Mouse (Mus musculus): ENCODE measurements at regions not wholly inside any gene's neighbourhood (a gene's known extent, or its start where the extent isn't known, plus 50 kb on each side); places are given as distances from the start of the nearest gene placed in this dataset.
A peak's percentile ranks its signal among the peaks of the same experiment; 100 is the strongest.

GRCm38 (mm10) chr16:95844691-95845090 is 142.8 kb downstream of the Ets2 start:
- DNase-seq: peak; percentile 29
- WGBS: 40% methylated on average over 4 of the region's 4 CpGs
- no peaks in the 10 kb centered on the region for H3K4me1 ChIP-seq (ENCODE audit: control insufficient read depth, insufficient read depth, low read length)
- no peaks in the 10 kb centered on the region for H3K36me3 ChIP-seq (ENCODE audit: control insufficient read depth, insufficient read depth, low read length)
- TF ChIP-seq CTCF (conservative IDR thresholded peaks at IDR 0.05; ENCODE audit: insufficient read depth, insufficient read length, low read depth, low read length) (no peak), POLR2A (IDR thresholded peaks at IDR 0.05; ENCODE audit: low read depth, low read length) (no peak)
- H3K27me3 ChIP-seq (replicated peaks; ENCODE audit: control insufficient read depth, insufficient read depth, low read length): no peaks in the 10 kb centered on the region
- H3K27ac ChIP-seq (ENCODE audit: insufficient read depth, low read depth, low read length): no peak overlapping the region
- no peak overlapping the region for H3K4me3 ChIP-seq (ENCODE audit: insufficient read depth, low read depth, low read length)

- no peaks in the 10 kb centered on the region for H3K36me3 ChIP-seq (ENCODE audit: control insufficient read depth, insufficient read depth, low read length)
- 84% methylated on average over 3 of the region's 3 CpGs for WGBS
- TF ChIP-seq POLR2A (IDR thresholded peaks at IDR 0.05; ENCODE audit: low read depth, low read length) (no peak), CTCF (conservative IDR thresholded peaks at IDR 0.05; ENCODE audit: insufficient read depth, insufficient read length, low read depth, low read length) (no peak)
- no peak overlapping the region for H3K4me3 ChIP-seq (ENCODE audit: insufficient read depth, low read depth, low read length)
- no peaks in the 10 kb centered on the region for H3K27me3 ChIP-seq (replicated peaks; ENCODE audit: control insufficient read depth, insufficient read depth, low read length)
- no peaks in the 10 kb centered on the region for H3K4me1 ChIP-seq (ENCODE audit: control insufficient read depth, insufficient read depth, low read length)
- no peak for DNase-seq
- H3K27ac ChIP-seq (ENCODE audit: insufficient read depth, low read depth, low read length): no peak overlapping the region
These were observed 140.9 kb downstream of the Ets2 start for GRCm38 (mm10) chr16:95842766-95843165.

GRCm38 (mm10) chr16:95839512-95840253 is 137.8 kb downstream of the Ets2 start:
- Histone ChIP-seq H3K4me3 (ENCODE audit: insufficient read depth, low read depth, low read length) (no peak overlapping the region), H3K4me1 (ENCODE audit: control insufficient read depth, insufficient read depth, low read length) (no peaks in the 10 kb centered on the region), H3K36me3 (ENCODE audit: control insufficient read depth, insufficient read depth, low read length) (no peaks in the 10 kb centered on the region), H3K27ac (ENCODE audit: insufficient read depth, low read depth, low read length) (no peak overlapping the region), H3K27me3 (replicated peaks; ENCODE audit: control insufficient read depth, insufficient read depth, low read length) (no peaks in the 10 kb centered on the region)
- no peak for DNase-seq
- 85% methylated on average over 5 of the region's 5 CpGs for WGBS
- no peak for TF ChIP-seq POLR2A (IDR thresholded peaks at IDR 0.05; ENCODE audit: low read depth, low read length)
- TF ChIP-seq CTCF (conservative IDR thresholded peaks at IDR 0.05; ENCODE audit: insufficient read depth, insufficient read length, low read depth, low read length): no peak

GRCm38 (mm10) chr16:95838886-95839430 is 137.1 kb downstream of the Ets2 start:
- DNase-seq: peak; percentile 52
- no peak overlapping the region for H3K4me3 ChIP-seq (ENCODE audit: insufficient read depth, low read depth, low read length)
- H3K36me3 ChIP-seq (ENCODE audit: control insufficient read depth, insufficient read depth, low read length): no peaks in the 10 kb centered on the region
- 18% methylated on average over 1 of the region's 1 CpGs for WGBS
- H3K4me1 ChIP-seq (ENCODE audit: control insufficient read depth, insufficient read depth, low read length): no peaks in the 10 kb centered on the region
- TF ChIP-seq POLR2A (IDR thresholded peaks at IDR 0.05; ENCODE audit: low read depth, low read length) (no peak), CTCF (conservative IDR thresholded peaks at IDR 0.05; ENCODE audit: insufficient read depth, insufficient read length, low read depth, low read length) (no peak)
- no peak overlapping the region for H3K27ac ChIP-seq (ENCODE audit: insufficient read depth, low read depth, low read length)
- H3K27me3 ChIP-seq (replicated peaks; ENCODE audit: control insufficient read depth, insufficient read depth, low read length): no peaks in the 10 kb centered on the region

- TF ChIP-seq CTCF (conservative IDR thresholded peaks at IDR 0.05; ENCODE audit: insufficient read depth, insufficient read length, low read depth, low read length) (no peak), POLR2A (IDR thresholded peaks at IDR 0.05; ENCODE audit: low read depth, low read length) (no peak)
- 95% methylated on average over 3 of the region's 3 CpGs for WGBS
- no peak overlapping the region for H3K4me3 ChIP-seq (ENCODE audit: insufficient read depth, low read depth, low read length)
These were observed 136.6 kb downstream of the Ets2 start for GRCm38 (mm10) chr16:95838478-95838846.

GRCm38 (mm10) chr16:95837723-95838477 is 136.0 kb downstream of the Ets2 start:
- Histone ChIP-seq H3K27me3 (replicated peaks; ENCODE audit: control insufficient read depth, insufficient read depth, low read length) (no peaks in the 10 kb centered on the region), H3K4me3 (ENCODE audit: insufficient read depth, low read depth, low read length) (no peak overlapping the region), H3K4me1 (ENCODE audit: control insufficient read depth, insufficient read depth, low read length) (0 out of 2 replicates have a peak, but pooled peaks cover 2% of the 10 kb centered on the region), H3K27ac (ENCODE audit: insufficient read depth, low read depth, low read length) (no peak overlapping the region), H3K36me3 (ENCODE audit: control insufficient read depth, insufficient read depth, low read length) (no peaks in the 10 kb centered on the region)
- WGBS: 78% methylated on average over 5 of the region's 5 CpGs
- no peak for TF ChIP-seq POLR2A (IDR thresholded peaks at IDR 0.05; ENCODE audit: low read depth, low read length)
- TF ChIP-seq CTCF (conservative IDR thresholded peaks at IDR 0.05; ENCODE audit: insufficient read depth, insufficient read length, low read depth, low read length): no peak
- no peak for DNase-seq

More at GRCm38 (mm10) chr16:95838478-95838846, 136.6 kb downstream of the Ets2 start:
- Histone ChIP-seq H3K36me3 (ENCODE audit: control insufficient read depth, insufficient read depth, low read length) (no peaks in the 10 kb centered on the region), H3K27ac (ENCODE audit: insufficient read depth, low read depth, low read length) (no peak overlapping the region), H3K27me3 (replicated peaks; ENCODE audit: control insufficient read depth, insufficient read depth, low read length) (no peaks in the 10 kb centered on the region), H3K4me1 (ENCODE audit: control insufficient read depth, insufficient read depth, low read length) (no peaks in the 10 kb centered on the region)
- DNase-seq: no peak

GRCm38 (mm10) chr16:95835941-95836340 is 134.1 kb downstream of the Ets2 start:
- H3K27ac ChIP-seq (ENCODE audit: insufficient read depth, low read depth, low read length): no peak overlapping the region
- DNase-seq: no peak
- TF ChIP-seq CTCF (conservative IDR thresholded peaks at IDR 0.05; ENCODE audit: insufficient read depth, insufficient read length, low read depth, low read length) (no peak), POLR2A (IDR thresholded peaks at IDR 0.05; ENCODE audit: low read depth, low read length) (no peak)
- 100% methylated on average over 1 of the region's 1 CpGs for WGBS
- H3K4me3 ChIP-seq (ENCODE audit: insufficient read depth, low read depth, low read length): no peak overlapping the region
- no peaks in the 10 kb centered on the region for H3K36me3 ChIP-seq (ENCODE audit: control insufficient read depth, insufficient read depth, low read length)
- no peaks in the 10 kb centered on the region for H3K27me3 ChIP-seq (replicated peaks; ENCODE audit: control insufficient read depth, insufficient read depth, low read length)
- H3K4me1 ChIP-seq (ENCODE audit: control insufficient read depth, insufficient read depth, low read length): 0 out of 2 replicates have a peak, but pooled peaks cover 2% of the 10 kb centered on the region

All from kidney, adult 2 months (tissue).